Comparison of ENCODE assay signal across 26 mouse cellular contexts in the genomic region with DNA sequence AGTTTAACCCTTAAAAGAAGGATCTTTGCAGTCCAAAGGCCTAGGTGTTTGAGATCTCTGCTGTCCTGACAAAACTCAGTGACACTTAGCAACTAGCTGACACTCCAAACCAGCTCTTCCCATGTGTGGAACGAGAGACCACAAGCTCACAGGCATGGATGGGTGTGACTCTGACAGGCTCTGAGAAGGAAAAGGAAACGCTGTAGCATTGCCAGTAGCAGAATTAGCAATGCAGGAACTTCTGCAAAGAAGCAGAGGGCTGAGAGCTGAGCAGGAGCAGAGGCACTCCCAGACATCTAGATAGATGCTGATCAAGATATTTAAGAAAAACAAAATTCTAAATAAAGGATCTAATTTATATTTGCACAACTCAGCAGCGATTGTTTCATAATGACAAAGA.
"Had no signal": no experiment of that assay in that cellular context is flagged by ENCODE, and none has a peak within 500 bp of the region (broad histone marks: within the 10 kb centered on the region; RNA-seq: fewer than 3 reads in every experiment).

No protein-coding gene starts in this region.

- H3K4me2 ChIP-seq: heart, embryonic 11.5 days; hindbrain, embryonic 12.5 days; hindbrain, embryonic 14.5 days; intestine, embryonic 15.5 days; limb, embryonic 13.5 days; limb, embryonic 15.5 days; liver, embryonic 12.5 days had no signal

- H3K4me3 ChIP-seq: gastrocnemius, adult 2 months; heart, adult 2 months; hindbrain, embryonic 10.5 days; hindbrain, embryonic 12.5 days; intestine, embryonic 15.5 days; limb, embryonic 13.5 days; limb, embryonic 15.5 days; liver, embryonic 12.5 days had no signal

- H3K27ac ChIP-seq: gastrocnemius, adult 2 months; heart, adult 2 months; hindbrain, embryonic 10.5 days; hindbrain, embryonic 12.5 days; hindbrain, embryonic 14.5 days; intestine, embryonic 15.5 days; limb, embryonic 13.5 days; limb, embryonic 15.5 days; liver, embryonic 12.5 days; liver, embryonic 14.5 days had no signal

- H3K9me3 ChIP-seq: hindbrain, embryonic 10.5 days; hindbrain, embryonic 12.5 days; intestine, embryonic 15.5 days; limb, embryonic 13.5 days; limb, embryonic 15.5 days; liver, embryonic 12.5 days had no signal

- H3K4me1 ChIP-seq: intestine, embryonic 15.5 days; limb, embryonic 13.5 days; limb, embryonic 15.5 days; liver, embryonic 12.5 days had no signal

- DNase-seq: gastrocnemius, adult 2 months; gastrocnemius, postnatal 10 days; gastrocnemius, postnatal 25 days; heart, adult 2 months; heart, postnatal 10 days; heart, postnatal 4 days; kidney, adult 18-20 months; kidney, adult 8-10 months; kidney, postnatal 10 days; kidney, postnatal 25 days; kidney, postnatal 4 days; layer of hippocampus, adult 9-11 months; layer of hippocampus, postnatal 36 days; left cerebral cortex, postnatal 4 days had no signal

- ATAC-seq: hindbrain, embryonic 16.5 days; inflammation-experienced regulatory T-cells, adult 6 months; intestine, embryonic 15.5 days; intestine, postnatal 0 days; liver, embryonic 12.5 days had no signal

- H3K27me3 ChIP-seq: hindbrain, embryonic 12.5 days; intestine, embryonic 15.5 days; limb, embryonic 13.5 days; limb, embryonic 15.5 days; liver, embryonic 12.5 days had no signal

- H3K9ac ChIP-seq: hindbrain, embryonic 12.5 days; hindbrain, embryonic 14.5 days; intestine, embryonic 15.5 days; limb, embryonic 13.5 days; limb, embryonic 15.5 days; liver, embryonic 12.5 days; liver, embryonic 14.5 days had no signal

- H3K36me3 ChIP-seq: hindbrain, embryonic 10.5 days; hindbrain, embryonic 12.5 days; intestine, embryonic 15.5 days; limb, embryonic 13.5 days; limb, embryonic 15.5 days; liver, embryonic 12.5 days had no signal
